Mouse (Mus musculus) liver, postnatal 0 days (tissue): ENCODE measurements around the gene Il10.

Experiments
- CTCF ChIP-seq: sonication (generic); IDR thresholded peaks from 2 replicates; pipeline ENCODE4 v1.5.1; 2016; ENCODE audit warnings: antibody characterized with exemption, low read depth
- EP300 ChIP-seq: IDR thresholded peaks from 2 replicates; pipeline ENCODE4 v1.6.1; 2016; ENCODE audit warnings: antibody characterized with exemption, low read depth, mild to moderate bottlenecking

DNA sequence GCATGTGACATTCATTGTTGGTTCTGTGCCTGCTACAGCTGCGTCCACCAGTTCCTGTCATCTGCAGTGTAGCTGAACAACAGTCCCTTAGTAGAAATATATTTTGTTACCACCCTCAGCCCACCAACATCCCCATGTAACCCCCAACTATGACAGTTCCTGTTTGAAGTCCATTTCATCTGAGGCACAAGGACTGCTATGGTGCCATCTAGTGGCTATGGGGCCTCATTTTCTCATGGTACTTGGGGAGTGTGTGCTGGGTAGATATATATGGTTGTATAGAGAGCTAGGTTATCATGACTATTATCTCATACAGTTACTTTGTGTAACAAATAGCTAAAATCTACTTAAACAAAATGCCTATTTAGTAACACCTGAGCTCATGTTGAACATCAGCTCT lies 40.2 kb upstream of the Il10 start:
- TF ChIP-seq CTCF (peak; percentile 83), EP300 (no peak)
